Mouse (Mus musculus) left cerebral cortex, adult 18-20 months (tissue): Measurements from ENCODE around the gene Bean1. TPM values are rescaled to one million over a fixed set of nuclear protein-coding genes. Genes with fewer than 3 reads are reported as not detected.

Experiments used
- DNase-seq, 2 experiments: peaks; one replicate each; pipeline ENCODE4 v3.0.0; 2021 to 2022; ENCODE audit warnings: low spot score in 2 of 2, mixed read lengths in 1 of 2
- total RNA-seq, 2 experiments: library from RNA; stranded (reverse); gene quantifications; 2 replicates each; pipeline ENCODE4 v1.2.3; 2021

Bean1 gene
- total RNA-seq, 2 experiments from 2014 or later, result 11.6 to 12.5 TPM

- DNase-seq, result no peak
Measured at GRCm38 (mm10) chr8:104169461-104169860, 781 bp upstream of the Bean1 start.

- no peak for DNase-seq
Measured at GRCm38 (mm10) chr8:104171050-104171620, 893 bp downstream of the Bean1 start.

GRCm38 (mm10) chr8:104172420-104172819 is 2.2 kb downstream of the Bean1 start:
- DNase-seq, result no peak

GRCm38 (mm10) chr8:104175848-104176527 is 5.7 kb downstream of the Bean1 start:
- no peak for DNase-seq

- peak; percentile 31 to 37 for DNase-seq
Measured at GRCm38 (mm10) chr8:104177054-104177453, 6.8 kb downstream of the Bean1 start.

GRCm38 (mm10) chr8:104184905-104185304 is 14.7 kb downstream of the Bean1 start:
- no peak for DNase-seq

GRCm38 (mm10) chr8:104186827-104187226 is 16.6 kb downstream of the Bean1 start:
- DNase-seq, result no peak

GRCm38 (mm10) chr8:104187622-104188021 is 17.4 kb downstream of the Bean1 start:
- DNase-seq, result no peak

- no peak for DNase-seq
Measured at GRCm38 (mm10) chr8:104188459-104188858, 18.2 kb downstream of the Bean1 start.

GRCm38 (mm10) chr8:104190777-104191468 is 20.7 kb downstream of the Bean1 start:
- DNase-seq, result no peak

- DNase-seq, result no peak
Measured at GRCm38 (mm10) chr8:104191496-104191895, 21.3 kb downstream of the Bean1 start.

GRCm38 (mm10) chr8:104199802-104200201 is 29.6 kb downstream of the Bean1 start:
- DNase-seq, result no peak

- DNase-seq, result no peak
Measured at GRCm38 (mm10) chr8:104201622-104202021, 31.4 kb downstream of the Bean1 start.

GRCm38 (mm10) chr8:104202320-104202719 is 32.1 kb downstream of the Bean1 start:
- DNase-seq, result no peak

- no peak for DNase-seq
Measured at GRCm38 (mm10) chr8:104205292-104205691, 35.0 kb downstream of the Bean1 start.

- DNase-seq, result no peak
Measured at GRCm38 (mm10) chr8:104217601-104218000, 47.4 kb downstream of the Bean1 start.

GRCm38 (mm10) chr8:104219079-104219478 is 48.8 kb downstream of the Bean1 start:
- peak; percentile 45 to 55 for DNase-seq

- peak; percentile 85 for DNase-seq
Measured at GRCm38 (mm10) chr8:104219806-104220205, 49.6 kb downstream of the Bean1 start.

- no peak for DNase-seq
Measured at GRCm38 (mm10) chr8:104227048-104227447, 56.8 kb downstream of the Bean1 start.

GRCm38 (mm10) chr8:104230377-104230776 is 60.1 kb downstream of the Bean1 start:
- no peak for DNase-seq

GRCm38 (mm10) chr8:104232039-104232438 is 61.8 kb downstream of the Bean1 start:
- DNase-seq, result no peak

GRCm38 (mm10) chr8:104232919-104233318 is 62.7 kb downstream of the Bean1 start:
- no peak for DNase-seq
